Mouse (Mus musculus): ENCODE measurements at regions not wholly inside any gene's neighbourhood (a gene's known extent, or its start where the extent isn't known, plus 50 kb on each side); places are given as distances from the start of the nearest gene placed in this dataset.

GRCm38 (mm10) chr3:130879463-130879862 is 149.3 kb upstream of the Rpl34 start:
- TF ChIP-seq CTCF (IDR thresholded peaks at IDR 0.05) (no peak), EP300 (IDR thresholded peaks at IDR 0.05; ENCODE audit: insufficient read depth, low read depth, low read length) (no peak)

Measured in heart, adult 2 months (tissue).